Mouse (Mus musculus) hematopoietic multipotent progenitor cell, adult 10-12 weeks (in vitro differentiated cells): Measurements from ENCODE around the gene Tceanc. TPM values are rescaled to one million over a fixed set of nuclear protein-coding genes. Genes with fewer than 3 reads are reported as not detected.

Experiments
- polyA plus RNA-seq: library from polyadenylated mRNA; stranded (reverse); fragments of >175 nt; gene quantifications from 2 replicates; pipeline ENCODE4 v1.2.3, GENCODE M21; 2012; ENCODE audit warnings: low replicate concordance

Gene Tceanc
- polyA plus RNA-seq, result 0.98 and 1.1 TPM in 2 replicates

GRCm38 (mm10) chrX:166518345-166518744, at the start of gene Tceanc:
Tceanc (minus strand) TSS chrX:166518567.

DNA sequence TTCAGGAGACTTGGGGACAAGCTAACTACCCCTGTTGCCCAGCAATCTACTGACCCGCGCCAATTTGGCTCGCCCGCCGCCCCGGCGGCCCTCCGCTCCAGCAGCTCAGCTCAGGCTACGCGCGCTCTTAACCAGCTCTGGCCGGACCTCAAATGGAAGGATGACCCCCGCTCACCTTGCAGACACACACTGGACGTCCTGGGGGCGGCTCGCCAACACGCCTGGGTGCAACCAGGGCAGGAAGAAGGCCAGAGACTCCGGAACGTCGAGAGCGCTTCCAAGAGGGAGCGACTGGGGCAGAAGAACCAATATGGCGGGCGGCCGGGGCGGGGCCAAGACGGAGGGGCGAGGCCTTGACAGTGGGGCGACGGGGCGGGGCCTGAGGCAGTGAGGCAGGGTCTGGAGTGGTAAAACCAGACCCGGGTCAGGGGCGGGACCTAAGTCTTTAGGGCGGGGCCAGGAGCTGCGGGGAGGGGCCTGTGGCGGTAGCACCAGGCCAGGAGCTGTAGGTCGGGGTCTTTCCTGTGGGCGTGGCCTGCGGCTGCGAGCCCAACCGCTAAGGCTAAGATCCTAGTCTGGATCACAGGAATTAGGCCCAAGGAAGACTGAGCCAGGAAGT, 38.9 kb downstream of the Tceanc start, which contains the start of gene Rab9:
Rab9 (minus strand) TSS at position 503 of the 619 bp plus-strand sequence.

Other genes starting within 250 kb of the Tceanc start
- gene Trappc2, start 78.0 kb downstream of the Tceanc start, polyA plus RNA-seq, result 0.38 and 0.98 TPM in 2 replicates
- 2.7 and 4.7 TPM in 2 replicates for gene Ofd1, start 77.9 kb downstream of the Tceanc start, polyA plus RNA-seq
- 0.30 and 2.4 TPM in 2 replicates for gene Rab9, start 38.7 kb downstream of the Tceanc start, polyA plus RNA-seq
- 0.08 and 0.37 TPM in 2 replicates for gene Egfl6, start 67.2 kb upstream of the Tceanc start, polyA plus RNA-seq